Mouse (Mus musculus): Measurements from ENCODE around the gene Saa3.
"Not testable (repeated sequence)": the region's sequence is repeated elsewhere in the genome, so short reads cannot be mapped to it uniquely, and the experiment has no call there.

The Saa3 gene

DNA sequence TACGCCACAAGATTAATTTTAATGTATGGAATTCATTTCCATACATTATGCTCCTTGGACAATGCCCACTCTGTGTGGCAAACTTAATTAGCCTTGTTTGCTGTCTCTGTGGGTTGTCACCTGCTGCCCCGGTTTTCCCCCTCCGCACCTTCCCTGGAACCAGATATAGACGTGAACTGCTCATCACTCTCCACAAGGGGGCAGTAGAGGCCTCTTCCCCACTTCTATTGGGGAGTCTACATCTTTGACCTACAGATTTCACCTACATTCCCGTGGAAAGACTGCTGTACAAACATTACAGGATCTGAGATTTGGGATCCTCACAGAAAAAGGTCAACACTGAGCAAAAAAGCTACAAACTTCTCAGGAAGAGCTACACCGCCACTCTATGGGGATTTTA lies 982 bp downstream of the Saa3 start:
- DNase-seq (ENCODE audit: low read depth in 1 of 2, low spot score in 2 of 2) = peak in 1 of 2 experiments; percentile 52

GRCm38 (mm10) chr7:46712250-46712649 lies 3.2 kb downstream of the Saa3 start:
- DNase-seq (ENCODE audit: low read depth in 1 of 2, low spot score in 2 of 2) = no peak

DNA sequence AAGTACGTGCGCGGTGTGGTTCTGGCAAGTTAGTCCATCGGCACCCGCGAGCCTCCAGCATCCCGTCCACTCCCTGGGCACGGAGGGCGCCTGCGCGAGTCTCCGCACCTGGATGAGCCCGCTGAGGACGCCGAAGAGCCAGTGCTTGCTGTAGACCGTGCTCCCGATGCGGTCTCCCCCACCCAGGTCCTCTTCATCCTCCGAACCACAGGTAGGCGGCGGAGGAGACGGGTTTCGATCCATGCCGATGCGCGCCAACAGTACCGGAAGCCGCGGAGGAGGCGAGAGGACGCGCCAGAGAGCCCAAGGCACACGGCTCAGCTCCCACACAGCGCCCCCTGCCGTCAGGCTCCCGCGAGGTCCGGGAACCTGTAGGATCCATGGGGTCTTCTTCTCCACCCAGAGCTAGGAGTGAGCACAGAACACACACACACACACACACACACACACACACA lies 5.1 kb downstream of the Saa3 start, which contains the start of gene Saal1:
Gene Saal1 (minus strand): TSS at position 291 of the 455 bp plus-strand sequence.
- peak; percentile 53 to 65 for DNase-seq (ENCODE audit: low read depth in 1 of 2, low spot score in 2 of 2)

GRCm38 (mm10) chr7:46700521-46701025 lies 14.9 kb downstream of the Saa3 start:
- no peak for DNase-seq (ENCODE audit: low read depth in 1 of 2, low spot score in 2 of 2)

DNA sequence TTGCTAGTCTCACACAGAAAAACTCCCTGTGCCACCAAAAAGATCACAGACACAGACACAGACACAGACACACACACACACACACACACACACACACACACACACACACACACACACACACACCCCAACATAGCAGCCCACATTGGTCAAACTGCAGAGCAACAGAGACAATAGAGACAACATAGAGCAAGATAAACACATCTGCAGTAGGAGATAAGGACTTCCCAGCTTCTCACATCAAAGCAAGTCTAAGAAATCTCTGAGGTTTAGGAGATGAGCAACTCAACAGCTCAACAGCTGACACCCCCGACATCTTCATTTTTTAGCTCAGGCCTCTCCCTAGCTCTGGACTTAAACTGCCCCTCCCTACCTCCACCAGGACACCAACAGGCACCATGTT lies 18.7 kb downstream of the Saa3 start:
- no peak for DNase-seq (ENCODE audit: low read depth in 1 of 2, low spot score in 2 of 2)

DNA sequence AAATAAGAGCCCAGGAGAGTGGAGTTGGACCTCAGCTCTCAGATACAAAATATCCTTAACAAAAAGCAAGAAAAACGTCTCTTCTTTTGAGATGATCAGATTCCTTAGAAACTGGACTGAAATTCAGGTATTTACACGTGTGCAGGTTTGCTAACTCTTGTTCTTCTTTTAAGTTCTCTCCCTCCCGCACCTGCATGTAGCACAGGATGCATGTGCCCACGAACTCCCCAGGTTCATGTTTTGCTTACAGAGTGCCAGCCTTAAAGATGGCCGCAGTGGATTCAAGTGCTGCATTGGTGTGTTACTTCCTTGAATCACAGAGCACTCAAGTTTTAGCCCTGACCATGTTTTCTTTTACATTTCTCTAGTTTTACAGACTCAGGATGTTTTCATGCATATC lies 28.7 kb downstream of the Saa3 start:
- DNase-seq (ENCODE audit: low read depth in 1 of 2, low spot score in 2 of 2) = no peak

DNA sequence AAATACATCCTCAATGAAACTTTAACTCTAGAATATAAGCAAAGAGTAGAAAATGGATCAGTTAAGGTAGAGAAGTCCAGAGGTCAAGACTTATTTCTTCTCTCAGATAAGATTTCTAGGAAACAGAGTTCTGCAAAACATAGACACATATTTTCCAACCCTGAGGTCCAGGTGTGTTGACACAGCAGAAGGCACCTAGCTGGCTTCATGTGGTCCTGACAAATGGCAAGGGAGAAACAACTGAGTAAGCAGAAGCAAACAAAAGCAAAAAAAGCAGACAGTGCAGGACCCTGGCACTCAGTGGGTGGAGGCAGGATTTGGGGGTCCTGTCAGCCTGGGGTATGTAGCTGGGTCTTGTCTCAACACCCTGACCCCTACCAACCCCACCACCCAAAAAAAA lies 34.8 kb downstream of the Saa3 start:
- no peak for DNase-seq (ENCODE audit: low read depth in 1 of 2, low spot score in 2 of 2)

- not testable (repeated sequence) for DNase-seq (ENCODE audit: low read depth in 1 of 2, low spot score in 2 of 2)
These were observed 36.5 kb downstream of the Saa3 start for GRCm38 (mm10) chr7:46679044-46679443.

- DNase-seq (ENCODE audit: low read depth in 1 of 2, low spot score in 2 of 2) = no peak
These were observed 37.1 kb downstream of the Saa3 start for GRCm38 (mm10) chr7:46678417-46678816.

DNA sequence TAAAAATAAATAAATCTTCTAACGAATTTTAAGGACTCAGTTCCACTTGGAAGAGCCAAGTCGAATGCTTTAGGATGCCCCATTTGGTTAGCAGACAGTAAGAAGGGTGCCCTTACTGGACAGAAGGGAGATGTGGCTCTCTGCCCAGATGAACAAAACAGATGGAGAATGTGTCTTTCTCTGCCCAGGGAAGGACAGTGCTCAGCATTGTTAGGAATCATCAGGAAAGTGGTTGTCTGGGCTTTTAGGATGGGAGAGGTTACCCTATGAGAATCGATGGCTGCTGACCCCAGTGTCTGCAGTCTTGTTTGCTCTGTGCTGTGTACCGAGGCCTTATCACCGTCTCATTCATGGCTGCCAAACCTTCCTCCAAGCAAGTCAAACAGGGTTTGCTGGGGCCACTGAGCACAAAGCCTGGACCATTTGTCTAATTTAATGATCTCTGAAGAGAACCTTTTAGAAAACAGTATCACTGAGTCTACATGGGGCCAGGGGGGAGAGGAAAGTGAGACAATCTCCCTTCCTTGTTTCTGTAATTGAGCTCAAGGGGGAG lies 38.6 kb downstream of the Saa3 start:
- no peak for DNase-seq (ENCODE audit: low read depth in 1 of 2, low spot score in 2 of 2)

DNA sequence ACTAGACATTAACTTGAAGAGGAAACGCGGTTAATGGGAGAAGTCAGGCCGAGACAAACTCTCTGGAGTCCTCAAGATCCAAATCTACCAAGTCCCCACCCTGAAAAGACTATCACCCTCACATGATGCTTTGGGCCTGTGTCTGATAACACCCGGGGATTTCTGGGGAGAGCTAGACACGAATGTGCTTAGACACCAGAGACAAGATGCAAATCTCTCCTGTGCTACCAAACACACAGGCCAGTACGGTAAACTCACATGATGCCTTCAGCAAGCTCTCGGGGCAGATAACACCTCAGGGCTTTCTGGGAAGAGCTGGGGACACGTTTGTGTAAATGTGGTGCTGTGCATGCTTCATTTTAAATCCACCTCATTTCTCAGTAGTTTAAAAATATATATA lies 39.6 kb downstream of the Saa3 start:
- DNase-seq (ENCODE audit: low read depth in 1 of 2, low spot score in 2 of 2) = no peak

DNA sequence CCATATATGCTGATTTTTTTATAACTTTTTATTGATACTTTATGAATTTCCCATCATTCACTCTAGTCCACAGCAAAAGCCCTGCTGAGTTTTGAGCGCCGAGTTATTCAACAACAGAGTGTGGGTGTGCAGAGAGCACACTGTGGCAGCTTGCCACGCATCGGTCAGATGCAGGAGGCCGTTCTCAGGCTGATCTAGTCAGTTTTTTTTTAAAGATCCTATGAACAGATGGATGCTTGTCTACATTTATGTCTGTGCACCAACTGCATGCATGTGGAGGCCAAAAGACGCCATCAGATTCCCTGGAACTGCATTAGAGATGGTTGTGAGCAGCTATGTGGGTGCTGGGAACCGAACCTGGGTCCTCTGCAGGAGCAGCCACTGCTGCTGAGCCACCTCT lies 40.4 kb downstream of the Saa3 start:
- no peak for DNase-seq (ENCODE audit: low read depth in 1 of 2, low spot score in 2 of 2)

DNA sequence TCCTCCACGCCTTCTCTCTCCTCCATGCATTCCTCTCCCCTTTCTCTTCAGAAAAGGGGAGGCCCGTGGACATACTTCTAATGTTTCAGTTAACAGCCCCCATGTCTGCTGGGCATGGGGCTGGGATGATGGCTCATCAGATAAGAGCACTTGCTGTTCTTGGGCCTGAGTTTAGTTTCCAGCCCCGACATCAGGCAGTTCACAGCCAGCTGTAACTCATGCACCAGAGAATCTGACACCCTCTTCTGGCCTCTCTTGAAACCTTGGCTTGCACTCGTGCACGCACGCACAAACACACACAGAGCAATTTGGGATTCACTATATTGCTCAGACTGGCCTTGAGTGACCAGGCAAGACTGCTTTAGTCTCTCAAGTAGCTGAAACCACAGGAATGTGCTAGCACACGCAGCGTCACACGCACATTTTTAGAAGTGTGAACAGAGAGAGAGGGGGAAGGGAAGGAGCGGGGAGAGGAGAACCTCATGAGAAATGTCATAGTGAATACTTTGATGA lies 43.3 kb downstream of the Saa3 start, which contains the start of gene Tph1:
Gene Tph1 (minus strand): TSS at position 378 of the 513 bp plus-strand sequence.
- no peak for DNase-seq (ENCODE audit: low read depth in 1 of 2, low spot score in 2 of 2)

DNA sequence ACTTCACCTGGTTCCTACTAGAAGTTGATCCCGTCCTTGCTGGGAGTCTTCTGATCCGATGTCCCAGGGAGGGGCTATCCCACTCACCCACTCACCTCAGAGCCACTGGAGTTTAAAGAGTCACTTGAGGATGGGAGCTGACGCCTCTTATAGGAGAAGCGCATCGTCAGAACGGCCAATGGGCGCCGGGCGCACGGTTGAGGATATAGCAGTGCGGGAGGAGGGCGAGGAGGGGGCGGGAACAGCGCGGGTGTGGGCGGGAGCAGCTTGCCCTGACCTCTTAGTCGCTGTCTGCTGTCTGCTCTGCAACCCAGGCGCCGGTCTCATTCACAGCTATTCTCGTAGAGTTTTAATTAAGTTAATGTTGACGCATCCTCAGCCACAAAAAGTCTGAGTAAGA lies 48.2 kb downstream of the Saa3 start:
- DNase-seq (ENCODE audit: low read depth in 1 of 2, low spot score in 2 of 2) = no peak

- peak in 1 of 2 experiments; percentile 2 for DNase-seq (ENCODE audit: low read depth in 1 of 2, low spot score in 2 of 2)
These were observed 50.3 kb downstream of the Saa3 start for GRCm38 (mm10) chr7:46665236-46665635.

All from monocyte, adult 2 months (primary cell).